Mouse (Mus musculus) heart, embryonic 10.5 days (tissue): ENCODE measurements around the gene Meox2. TPM values are rescaled to one million over a fixed set of nuclear protein-coding genes. Genes with fewer than 3 reads are reported as not detected.

Experiments
- DNase-seq: peaks from one replicate; pipeline ENCODE4 v3.0.0-alpha.2; 2017; ENCODE audit warnings: low spot score
- H3K27ac ChIP-seq: fragments of 300-500 bp; sonication (generic); 2 replicates; pipeline ENCODE4 v1.5.1; 2016; ENCODE audit warnings: mild to moderate bottlenecking
- H3K27me3 ChIP-seq: fragments of 300-500 bp; sonication (generic); 2 replicates; pipeline ENCODE4 v1.6.1; 2016; ENCODE audit warnings: mild to moderate bottlenecking; ENCODE audit not compliant: poor library complexity, insufficient read depth, severe bottlenecking
- H3K36me3 ChIP-seq: fragments of 300-500 bp; sonication (generic); 2 replicates; pipeline ENCODE4 v1.6.1; 2016; ENCODE audit warnings: mild to moderate bottlenecking, moderate library complexity
- H3K4me1 ChIP-seq: fragments of 300-500 bp; sonication (generic); 2 replicates; pipeline ENCODE4 v1.6.1; 2016; ENCODE audit warnings: mild to moderate bottlenecking
- H3K4me3 ChIP-seq: fragments of 300-500 bp; sonication (generic); 2 replicates; pipeline ENCODE4 v1.5.1; 2016; ENCODE audit warnings: mild to moderate bottlenecking, moderate library complexity
- H3K9me3 ChIP-seq: fragments of 300-500 bp; sonication (generic); 2 replicates; pipeline ENCODE4 v1.6.1; 2016; ENCODE audit warnings: mild to moderate bottlenecking, moderate library complexity
- WGBS: fragments of 180-500 bp; shearing (Covaris S2); methylation state at CpG from one replicate; pipeline ENCODE4 v1.1.7; 2016; 5-methylcytosine and 5-hydroxymethylcytosine counted together
- polyA plus RNA-seq: library from polyadenylated mRNA; unstranded; fragments of >200 nt; fragmentation: Nextera tagmentation; extraction: Ambion mirVana; gene quantifications from 2 replicates; pipeline ENCODE4 v1.2.1, GENCODE M21; 2016

Gene Meox2
- polyA plus RNA-seq, 1 experiment from 2014 or later, result 0.72 TPM

DNA sequence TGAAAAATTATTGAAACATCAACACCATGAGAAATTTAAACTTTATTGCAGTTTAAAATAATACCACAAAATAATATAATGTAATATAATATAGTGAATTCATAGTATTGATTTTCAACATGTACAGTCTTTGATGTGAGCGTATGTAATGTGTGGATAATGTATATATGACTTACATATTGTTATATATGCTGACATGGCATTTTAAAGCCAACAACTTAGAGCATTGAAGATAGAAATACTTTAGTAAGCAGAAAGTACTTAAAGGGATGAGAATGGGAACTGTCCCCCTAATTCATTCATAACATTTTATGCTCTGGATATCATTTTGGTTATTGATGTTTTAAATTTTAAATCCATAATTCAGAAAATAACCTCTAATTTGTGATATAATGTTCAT, 35.5 kb downstream of the Meox2 start:
- no peak overlapping the region for H3K4me3 ChIP-seq
- no peaks in the 10 kb centered on the region for H3K36me3 ChIP-seq
- no peak for DNase-seq
- no peaks in the 10 kb centered on the region for H3K4me1 ChIP-seq
- no peaks in the 10 kb centered on the region for H3K27me3 ChIP-seq
- H3K9me3 ChIP-seq, result no peaks in the 10 kb centered on the region
- no peak overlapping the region for H3K27ac ChIP-seq
- 85% methylated on average over 1 of the region's 1 CpGs for WGBS

DNA sequence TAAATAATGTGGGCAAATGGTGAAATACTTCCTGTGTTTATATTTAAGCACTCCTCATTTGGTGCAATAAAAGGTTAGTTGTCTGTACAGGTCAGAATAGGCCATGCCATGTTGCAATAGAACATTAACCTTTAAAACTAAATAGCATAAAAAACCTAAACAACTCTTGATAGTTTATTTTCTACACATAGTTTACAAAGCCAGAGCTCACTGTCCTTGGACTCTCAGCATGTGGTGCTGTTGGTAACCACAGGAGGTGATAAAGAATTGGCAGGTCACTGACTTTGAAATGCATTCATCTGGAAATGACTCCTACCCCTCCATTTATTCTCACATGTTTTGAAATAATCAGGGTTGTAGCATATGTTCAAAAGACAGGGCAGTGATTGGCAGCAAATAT, 59.4 kb downstream of the Meox2 start:
- H3K27me3 ChIP-seq, result no peaks in the 10 kb centered on the region
- no peaks in the 10 kb centered on the region for H3K9me3 ChIP-seq
- no peak overlapping the region for H3K27ac ChIP-seq
- no peak for DNase-seq
- H3K4me1 ChIP-seq, result no peaks in the 10 kb centered on the region
- H3K36me3 ChIP-seq, result no peaks in the 10 kb centered on the region
- H3K4me3 ChIP-seq, result no peak overlapping the region

DNA sequence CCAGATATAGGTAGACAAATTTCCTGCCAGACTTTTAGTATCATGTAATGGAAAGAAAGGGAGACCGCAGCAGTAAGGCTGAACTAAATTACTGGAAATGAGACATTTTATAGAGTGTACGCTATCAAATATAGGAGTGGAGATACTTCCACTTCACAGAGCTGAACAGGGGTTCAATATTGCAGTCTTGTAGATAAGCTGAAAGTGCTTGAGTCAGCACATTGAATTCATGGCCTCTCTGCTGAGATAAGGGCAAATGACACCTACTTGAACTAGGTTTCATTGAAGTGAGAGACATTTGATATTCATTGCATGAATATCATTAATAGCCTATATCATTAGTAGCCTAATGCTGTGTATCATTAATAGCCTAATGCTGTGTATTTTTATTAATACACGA, 65.0 kb downstream of the Meox2 start:
- WGBS, result 89% methylated on average over 3 of the region's 3 CpGs
- Histone ChIP-seq H3K27ac (no peak overlapping the region), H3K4me1 (no peaks in the 10 kb centered on the region), H3K9me3 (no peaks in the 10 kb centered on the region), H3K36me3 (no peaks in the 10 kb centered on the region), H3K4me3 (no peak overlapping the region), H3K27me3 (no peaks in the 10 kb centered on the region)
- DNase-seq, result no peak

DNA sequence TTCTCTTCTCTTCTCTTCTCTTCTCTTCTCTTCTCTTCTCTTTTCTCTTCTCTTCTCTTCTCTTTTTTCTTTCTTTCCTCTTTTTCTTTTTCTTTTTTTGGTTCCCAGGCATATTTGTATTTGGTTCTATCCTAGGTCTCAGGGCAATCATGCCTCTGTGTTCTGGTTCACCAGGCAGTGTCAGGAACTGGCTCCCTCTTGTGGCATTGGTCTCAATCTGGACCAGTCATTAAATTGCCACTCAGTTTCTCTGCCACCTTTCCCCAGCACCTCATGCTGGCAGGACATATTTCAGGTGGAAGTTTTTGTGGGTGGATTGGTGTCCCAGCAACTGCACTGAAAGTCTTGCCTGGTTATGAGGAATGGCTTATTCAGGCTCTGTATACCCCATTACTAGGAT, 75.3 kb downstream of the Meox2 start:
- no peak overlapping the region for H3K4me3 ChIP-seq
- no peaks in the 10 kb centered on the region for H3K36me3 ChIP-seq
- H3K9me3 ChIP-seq, result no peaks in the 10 kb centered on the region
- H3K27me3 ChIP-seq, result no peaks in the 10 kb centered on the region
- no peaks in the 10 kb centered on the region for H3K4me1 ChIP-seq
- no peak for DNase-seq
- no peak overlapping the region for H3K27ac ChIP-seq

DNA sequence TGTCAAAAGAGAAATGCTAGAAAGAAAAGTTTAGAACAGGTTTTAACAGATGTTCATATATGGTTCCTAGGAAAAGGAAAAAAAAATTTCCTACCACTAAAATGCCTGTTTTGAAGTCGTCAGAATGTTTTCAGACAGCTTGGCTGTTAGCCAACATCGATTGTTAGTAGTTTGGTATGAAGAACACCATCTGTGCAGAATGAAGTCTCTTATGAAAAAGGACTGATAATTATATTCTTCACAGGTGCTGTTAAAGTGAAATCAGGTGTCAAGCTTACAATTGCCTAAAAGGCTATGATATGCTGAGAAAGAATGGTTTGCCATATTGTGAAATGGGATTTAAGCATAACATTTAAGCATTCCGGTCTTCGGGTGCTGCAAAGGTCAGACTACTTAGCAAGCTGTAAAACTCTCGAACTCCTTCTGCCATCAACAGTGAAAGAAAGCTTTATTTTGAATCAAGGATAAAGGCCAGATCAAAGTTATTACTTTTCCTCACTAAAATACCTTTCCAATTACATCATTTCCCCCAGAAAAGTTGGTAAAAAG, 80.7 kb downstream of the Meox2 start:
- H3K4me3 ChIP-seq, result no peak overlapping the region
- H3K9me3 ChIP-seq, result no peaks in the 10 kb centered on the region
- H3K27ac ChIP-seq, result no peak overlapping the region
- DNase-seq, result no peak
- no peaks in the 10 kb centered on the region for H3K27me3 ChIP-seq
- H3K36me3 ChIP-seq, result no peaks in the 10 kb centered on the region
- WGBS, result 72% methylated on average over 5 of the region's 5 CpGs
- no peaks in the 10 kb centered on the region for H3K4me1 ChIP-seq

Other genes with a start within 250 kb of the Meox2 start
- gene Agmo, start 133.1 kb downstream of the Meox2 start, polyA plus RNA-seq, result 0.53 TPM in 1 of 2 replicates, not detected in the other